Mouse (Mus musculus) layer of hippocampus, adult 8-10 months (tissue): ENCODE data around the gene Ralgps2. TPM values are rescaled to one million over a fixed set of nuclear protein-coding genes. Genes with fewer than 3 reads are reported as not detected.

Experiments
- DNase-seq, 2 experiments: peaks; one replicate each; pipeline ENCODE4 v3.0.0; 2022; ENCODE audit warnings: low spot score in 2 of 2
- total RNA-seq, 4 experiments: library from RNA; stranded (reverse); gene quantifications; 2 replicates each; pipeline ENCODE4 v1.2.4; 2022

The Ralgps2 gene
- total RNA-seq, 4 experiments from 2014 or later: 53.1 to 76.0 (median 68.5) TPM

DNA sequence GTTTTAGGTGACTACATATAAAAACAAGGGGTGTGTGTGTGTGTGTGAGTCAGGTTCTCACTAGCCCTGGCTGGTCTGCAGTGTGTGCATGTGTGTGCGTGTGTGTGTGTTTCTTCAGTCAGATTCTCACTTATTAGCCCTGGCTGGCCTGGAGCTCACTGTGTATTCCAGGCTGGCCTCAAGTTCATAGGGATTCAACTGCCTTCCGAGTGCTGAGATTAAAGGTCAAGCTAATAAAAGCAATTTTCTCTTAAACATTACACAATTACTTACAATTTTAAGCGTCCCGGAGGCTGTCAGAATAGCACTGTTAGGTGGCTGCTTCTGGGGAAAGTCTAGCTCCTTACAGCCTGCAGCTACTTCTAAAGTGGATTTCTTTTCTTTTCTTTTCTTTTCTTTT lies 101.2 kb downstream of the Ralgps2 start, which contains the start of gene Angptl1:
Gene Angptl1, plus strand, starts transcription at position 386 of the 400 bp plus-strand sequence.
- DNase-seq: no peak

DNA sequence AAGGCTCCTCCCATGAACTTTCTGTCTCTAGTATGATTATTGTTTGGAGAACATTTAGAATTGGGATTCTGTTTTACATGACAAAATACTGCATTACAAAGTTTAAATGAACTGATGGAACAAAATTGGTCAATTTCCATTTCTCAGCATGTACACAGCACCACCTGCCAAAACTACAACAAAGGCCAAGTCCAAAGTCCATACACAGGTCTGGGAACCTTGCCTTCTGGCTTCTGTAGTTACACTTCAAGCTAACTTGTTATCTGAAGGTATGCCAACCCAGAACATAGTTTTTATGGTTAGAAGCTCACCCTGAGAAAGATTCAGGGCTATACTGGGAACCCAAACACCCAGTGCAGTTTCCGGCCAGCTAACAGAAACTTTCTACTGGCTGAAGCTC lies 120.2 kb downstream of the Ralgps2 start:
- DNase-seq: no peak

DNA sequence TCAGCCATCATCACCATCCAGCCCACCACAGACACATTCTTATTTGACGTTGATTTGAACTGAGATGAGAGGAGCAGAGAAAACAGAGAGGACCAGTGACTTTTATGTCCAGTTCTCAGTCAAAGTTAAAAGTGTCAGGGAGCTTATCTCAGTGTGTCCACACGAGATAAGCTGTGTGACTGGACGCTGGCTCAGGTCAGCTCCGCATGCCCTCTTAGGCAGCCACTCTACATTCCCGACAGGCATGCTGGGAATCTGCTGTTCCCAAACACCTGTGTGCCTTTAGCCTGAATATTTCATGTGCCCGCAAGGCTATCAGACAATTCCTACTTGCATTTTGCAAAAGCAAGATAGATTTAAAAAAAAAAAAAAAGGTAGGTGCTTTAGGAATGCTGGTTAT lies 125.9 kb downstream of the Ralgps2 start:
- DNase-seq: no peak

GRCm38 (mm10) chr1:156812716-156813115 lies 126.7 kb downstream of the Ralgps2 start:
- no peak for DNase-seq

GRCm38 (mm10) chr1:156811928-156812327 lies 127.5 kb downstream of the Ralgps2 start:
- DNase-seq: no peak

DNA sequence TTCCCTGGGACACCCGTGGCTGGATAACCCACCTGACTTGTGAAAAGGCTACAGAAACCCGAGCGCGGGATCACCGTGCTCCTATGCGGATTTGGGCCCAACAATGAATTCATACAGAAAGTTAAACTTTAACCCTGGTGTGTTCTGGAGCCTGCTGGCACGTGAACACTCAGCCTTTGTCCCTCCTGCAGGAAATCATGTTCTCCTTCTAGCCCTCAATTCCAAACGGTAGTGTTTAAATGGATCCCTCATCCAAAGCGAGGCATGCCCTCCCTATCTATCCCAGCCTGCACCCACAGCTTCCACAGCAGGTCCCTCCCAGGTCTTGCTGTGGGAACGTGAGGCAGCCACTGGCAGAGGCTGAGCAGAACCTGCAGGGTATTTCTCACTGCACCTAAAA lies 131.1 kb downstream of the Ralgps2 start:
- DNase-seq: no peak

DNA sequence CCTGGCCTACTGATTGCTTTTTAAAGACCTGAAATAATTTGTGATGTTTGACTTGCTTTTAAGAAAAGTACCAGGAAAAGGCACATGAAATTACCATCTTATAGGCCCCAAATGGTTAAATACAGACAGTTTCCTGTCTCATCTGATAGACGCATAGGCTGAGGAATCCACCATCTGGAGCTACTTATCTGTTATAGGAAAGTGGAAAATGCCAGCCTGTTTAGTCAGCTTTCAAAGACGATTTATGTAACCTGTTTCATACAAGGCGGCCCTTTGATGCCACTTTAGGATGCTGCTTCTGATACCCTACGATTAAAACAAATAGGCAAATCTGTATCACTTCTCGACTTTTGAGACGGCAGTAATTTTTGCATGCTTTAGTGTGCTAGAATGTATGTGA lies 138.2 kb downstream of the Ralgps2 start:
- DNase-seq: no peak

DNA sequence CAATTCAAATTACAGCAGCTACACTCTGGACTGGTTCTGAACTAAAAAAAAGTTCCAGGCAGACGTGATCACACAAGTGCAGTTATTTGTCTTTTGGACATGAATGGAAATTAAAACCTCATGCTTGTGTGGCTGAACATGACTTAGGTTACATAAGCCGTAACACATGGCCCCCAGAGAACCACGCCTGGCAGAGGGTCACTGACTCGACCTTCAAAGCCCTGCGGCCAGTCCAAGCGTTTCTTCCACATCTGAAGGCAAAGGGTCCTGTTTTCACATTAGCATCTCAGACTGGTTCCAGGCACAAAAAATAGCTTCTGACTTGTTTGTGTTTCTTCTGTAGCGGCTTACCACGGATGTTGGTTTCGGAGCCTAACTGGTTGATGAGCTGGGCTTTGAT lies 143.2 kb downstream of the Ralgps2 start:
- no peak for DNase-seq

- no peak for DNase-seq
Observed at GRCm38 (mm10) chr1:156789844-156790490, 149.5 kb downstream of the Ralgps2 start.

DNA sequence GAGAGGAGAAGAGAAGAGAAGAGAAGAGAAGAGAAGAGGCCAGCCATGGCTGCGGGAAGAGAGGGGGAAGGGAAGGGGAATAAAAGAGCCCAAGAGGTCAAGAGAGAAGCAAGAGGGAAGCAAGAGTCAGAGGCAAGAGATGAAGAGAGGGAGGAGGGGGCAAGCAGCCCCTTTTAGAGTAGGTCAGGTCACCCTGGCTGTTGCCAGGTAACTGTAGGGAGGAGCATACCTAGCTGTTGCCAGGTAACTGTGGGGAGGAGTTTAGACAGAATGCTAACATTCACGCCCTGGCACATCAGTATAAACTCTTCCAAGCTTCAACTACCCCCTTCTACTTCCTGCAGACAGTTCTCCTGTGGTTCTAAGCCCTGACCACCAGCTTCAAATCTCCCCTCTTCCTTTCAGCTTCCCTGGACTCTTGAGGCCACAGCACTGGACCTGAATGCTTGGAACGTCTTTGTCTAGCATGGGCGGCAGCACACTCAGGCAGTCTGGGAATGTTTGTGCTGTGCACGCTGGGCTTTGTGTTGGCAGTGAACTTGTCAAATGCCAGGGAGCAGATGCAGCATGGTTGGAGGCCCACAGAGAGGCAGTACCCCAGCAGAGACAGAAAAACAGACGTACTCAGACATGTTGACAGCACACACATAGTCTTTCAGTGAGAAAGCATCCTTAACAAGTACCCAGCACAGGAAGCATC lies 152.1 kb downstream of the Ralgps2 start:
- DNase-seq: peak in 1 of 2 experiments; percentile 27

DNA sequence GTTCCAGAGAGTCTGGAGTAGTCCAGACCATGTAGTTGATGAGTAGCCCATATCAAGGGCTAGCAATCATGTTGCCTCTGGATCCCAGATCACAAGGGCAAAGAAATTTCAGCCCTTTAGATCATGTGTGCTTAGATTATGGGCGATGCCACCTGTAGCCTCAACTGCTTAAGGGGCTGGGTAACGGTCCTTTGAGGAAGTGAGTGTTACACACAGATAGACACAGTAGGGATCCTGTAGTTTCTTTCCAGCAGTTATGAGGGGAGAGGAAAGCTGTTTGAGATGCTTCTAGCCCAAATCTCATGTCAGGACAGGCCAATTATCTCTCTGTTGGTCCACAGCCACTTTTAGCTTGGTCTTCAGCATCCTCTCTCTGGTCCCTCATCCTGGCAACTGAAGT lies 153.4 kb downstream of the Ralgps2 start:
- DNase-seq: no peak

- DNase-seq: no peak
Observed at GRCm38 (mm10) chr1:156784974-156785373, 154.5 kb downstream of the Ralgps2 start.

- no peak for DNase-seq
Observed at GRCm38 (mm10) chr1:156784116-156784515, 155.3 kb downstream of the Ralgps2 start.

- no peak for DNase-seq
Observed at GRCm38 (mm10) chr1:156781971-156782850, 157.2 kb downstream of the Ralgps2 start.

GRCm38 (mm10) chr1:156781076-156781741 lies 158.2 kb downstream of the Ralgps2 start:
- peak in 1 of 2 experiments; percentile 15 for DNase-seq

GRCm38 (mm10) chr1:156780234-156781005 lies 159.0 kb downstream of the Ralgps2 start:
- no peak for DNase-seq

- DNase-seq: no peak
Observed at GRCm38 (mm10) chr1:156779595-156779994, 159.8 kb downstream of the Ralgps2 start.

GRCm38 (mm10) chr1:156778977-156779376 lies 160.4 kb downstream of the Ralgps2 start:
- no peak for DNase-seq

- DNase-seq: no peak
Observed at GRCm38 (mm10) chr1:156777896-156778295, 161.5 kb downstream of the Ralgps2 start.

DNA sequence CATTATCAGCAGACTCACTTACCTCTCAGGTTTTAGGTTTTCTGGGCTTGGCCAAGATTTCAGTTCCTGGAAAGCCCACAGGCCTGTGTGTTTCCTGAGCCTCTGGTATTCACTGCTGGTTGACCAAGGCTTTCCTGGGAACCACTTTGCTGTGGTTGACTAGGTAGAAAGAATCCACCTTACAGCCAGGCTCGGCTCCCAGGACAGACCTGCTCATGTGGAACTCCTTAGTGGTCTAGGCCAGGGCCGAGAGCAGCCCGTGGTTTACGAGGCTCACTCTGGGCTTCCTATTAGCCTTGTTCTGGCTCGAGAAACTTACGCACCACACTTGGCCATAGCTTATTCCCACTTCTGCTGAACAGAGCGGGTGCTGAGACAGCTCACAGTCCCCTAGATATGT lies 163.4 kb downstream of the Ralgps2 start:
- no peak for DNase-seq

DNA sequence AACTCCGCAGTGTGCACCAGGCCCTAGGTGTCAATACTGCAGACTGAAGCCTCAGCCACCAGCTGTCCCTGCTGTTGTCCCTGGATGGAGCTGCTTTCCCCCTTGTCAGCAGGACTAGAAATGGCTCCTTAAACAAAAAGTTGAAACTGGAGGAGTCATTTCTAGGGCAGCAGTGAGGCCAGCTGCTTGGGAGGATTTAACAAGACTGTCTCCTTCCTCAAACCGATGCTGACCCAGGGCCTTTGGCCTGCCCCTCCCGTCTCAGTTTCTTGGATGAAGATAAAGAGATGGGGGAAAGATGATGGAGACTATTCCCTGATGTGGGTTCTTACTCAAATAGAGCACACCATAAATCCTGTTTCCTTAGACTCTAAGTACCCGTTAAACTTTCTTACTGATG lies 164.2 kb downstream of the Ralgps2 start:
- no peak for DNase-seq
